Mouse (Mus musculus): ENCODE results near the gene Crxos. TPM values are rescaled to one million over a fixed set of nuclear protein-coding genes. Genes with fewer than 3 reads are reported as not detected.
"Not testable (repeated sequence)": the region's sequence is repeated elsewhere in the genome, so short reads cannot be mapped to it uniquely, and the experiment has no call there.

Gene Crxos
- total RNA-seq (2017) = not detected in 2 replicates

DNA sequence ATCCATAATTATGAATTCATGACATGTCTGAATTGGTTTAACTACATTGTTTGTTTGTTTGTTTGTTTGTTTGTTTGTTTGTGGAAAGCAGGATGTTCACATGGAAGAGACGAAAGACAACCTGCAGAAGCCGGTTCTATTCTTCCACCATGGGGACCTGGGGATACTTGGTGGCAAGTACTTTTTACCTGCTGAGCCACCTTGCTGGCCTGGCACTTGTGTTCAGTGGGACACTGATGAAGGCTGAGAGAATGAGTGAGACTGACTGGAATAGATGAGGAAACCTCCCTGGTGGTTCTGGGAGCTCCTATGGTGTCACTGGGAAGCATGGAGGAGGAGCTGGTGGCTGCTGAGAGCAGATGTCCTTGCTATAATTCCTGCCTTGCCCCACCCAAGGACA is at the start of gene Crxos:
Crxos (plus strand) TSS at position 301 of the 400 bp plus-strand sequence.
- ATAC-seq (ENCODE audit: extremely low read depth, insufficient number of reproducible peaks, low FRiP score, poor library complexity, severe bottlenecking) = no peak

DNA sequence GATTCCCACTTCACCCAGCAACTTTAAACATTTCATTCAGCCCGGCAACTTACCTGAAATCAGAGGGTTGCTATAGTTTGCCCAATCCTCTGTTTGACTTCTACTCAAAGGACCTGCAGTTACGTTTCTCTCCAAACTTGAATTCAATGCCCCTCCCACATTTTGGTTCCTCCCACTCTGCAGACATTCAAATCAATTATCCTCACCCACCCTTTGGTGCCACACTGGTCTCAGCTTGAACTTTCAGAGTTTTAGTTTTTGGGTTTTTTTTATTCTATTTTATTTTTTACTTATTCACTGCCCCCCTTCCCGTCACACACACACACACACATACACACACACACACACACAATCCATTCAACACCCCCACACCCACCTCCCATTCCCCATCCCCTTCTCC is 42.8 kb upstream of the Crxos start, which contains the start of gene Obox6:
Obox6 (minus strand) TSS at position 101 of the 400 bp plus-strand sequence.
- ATAC-seq (ENCODE audit: extremely low read depth, insufficient number of reproducible peaks, low FRiP score, poor library complexity, severe bottlenecking) = no peak

DNA sequence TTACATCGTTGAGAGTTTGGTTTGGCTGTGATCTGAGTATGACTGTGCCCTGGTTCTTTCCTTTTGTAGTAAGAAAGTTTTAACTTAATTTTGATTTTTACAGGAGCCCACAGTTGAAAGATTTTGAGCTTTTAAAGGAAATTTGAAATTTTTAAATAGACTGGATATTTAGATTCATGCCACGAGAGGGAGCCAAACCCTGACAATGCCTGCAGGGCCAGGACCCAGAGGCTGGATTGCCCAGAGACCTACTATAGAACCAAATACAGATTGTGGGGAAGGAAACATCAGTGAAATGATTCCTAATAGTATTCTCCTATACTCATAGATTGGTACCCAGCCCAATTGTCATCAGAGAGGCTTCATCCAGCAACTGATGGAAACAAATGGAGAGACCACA is 22.8 kb upstream of the Crxos start:
- ATAC-seq (ENCODE audit: extremely low read depth, insufficient number of reproducible peaks, low FRiP score, poor library complexity, severe bottlenecking) = no peak

DNA sequence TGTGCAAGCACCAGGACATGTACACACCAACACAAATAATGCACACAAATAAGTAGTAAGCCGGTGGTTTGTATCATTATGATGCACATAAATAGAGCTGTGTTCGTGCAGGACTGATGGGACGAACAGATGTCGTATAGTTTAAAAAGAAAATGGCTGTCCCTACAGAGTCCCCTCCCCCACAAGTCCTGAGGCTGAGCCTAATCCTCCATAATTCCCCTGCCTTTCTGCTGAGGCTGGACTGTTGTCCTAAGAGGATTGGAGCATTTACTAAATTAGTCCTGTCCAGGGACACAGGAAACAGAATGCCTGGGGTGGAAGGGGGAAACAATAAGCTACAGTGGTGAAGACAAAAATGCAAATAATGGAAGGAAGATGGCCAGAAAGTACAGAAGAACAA is 18.3 kb upstream of the Crxos start:
- ATAC-seq (ENCODE audit: extremely low read depth, insufficient number of reproducible peaks, low FRiP score, poor library complexity, severe bottlenecking) = no peak

DNA sequence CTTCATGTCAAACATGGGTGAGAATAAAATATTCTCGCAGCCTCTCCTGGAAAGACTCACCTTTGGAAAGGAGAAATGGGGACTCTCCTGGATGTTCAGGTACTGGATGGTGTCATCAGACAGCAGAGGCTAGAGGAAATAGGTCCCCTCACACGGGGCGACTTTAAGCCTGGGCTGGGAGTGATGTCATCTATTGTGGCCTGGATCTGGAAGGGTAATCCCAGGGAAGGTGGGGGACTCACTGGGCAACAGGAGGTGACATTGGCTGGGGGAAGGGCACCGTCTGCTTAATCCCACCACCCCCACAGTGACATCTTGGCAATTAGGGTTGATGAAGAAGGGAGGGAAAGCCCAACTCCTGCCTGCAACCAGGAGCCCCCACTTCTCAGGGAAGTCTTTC is 2.7 kb upstream of the Crxos start, which contains the start of gene Crx:
Crx (minus strand) TSS at position 213 of the 400 bp plus-strand sequence.
- ATAC-seq (ENCODE audit: extremely low read depth, insufficient number of reproducible peaks, low FRiP score, poor library complexity, severe bottlenecking) = no peak

DNA sequence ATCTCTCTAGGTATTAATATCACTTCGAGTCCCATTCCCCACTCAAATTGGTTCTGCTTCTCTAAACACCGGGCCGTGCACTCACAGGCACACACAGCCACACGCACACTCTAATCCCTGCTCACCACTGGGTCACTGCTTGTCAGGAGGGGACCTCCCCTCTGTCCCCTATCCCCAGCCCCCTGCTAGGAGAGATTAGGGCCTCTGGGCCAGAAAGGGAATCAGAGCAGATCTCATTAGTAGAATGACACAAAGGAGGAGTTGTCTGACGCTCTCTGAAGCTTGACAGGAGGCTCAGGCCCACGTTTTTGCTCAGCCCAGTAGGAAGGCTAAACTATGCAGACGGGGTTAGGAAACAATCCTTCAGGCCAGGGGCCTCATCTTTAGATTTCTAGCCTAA is 1.0 kb upstream of the Crxos start:
- ATAC-seq (ENCODE audit: extremely low read depth, insufficient number of reproducible peaks, low FRiP score, poor library complexity, severe bottlenecking) = no peak

GRCm38 (mm10) chr7:15881831-15882230 is 586 bp upstream of the Crxos start:
- no peak for ATAC-seq (ENCODE audit: extremely low read depth, insufficient number of reproducible peaks, low FRiP score, poor library complexity, severe bottlenecking)

DNA sequence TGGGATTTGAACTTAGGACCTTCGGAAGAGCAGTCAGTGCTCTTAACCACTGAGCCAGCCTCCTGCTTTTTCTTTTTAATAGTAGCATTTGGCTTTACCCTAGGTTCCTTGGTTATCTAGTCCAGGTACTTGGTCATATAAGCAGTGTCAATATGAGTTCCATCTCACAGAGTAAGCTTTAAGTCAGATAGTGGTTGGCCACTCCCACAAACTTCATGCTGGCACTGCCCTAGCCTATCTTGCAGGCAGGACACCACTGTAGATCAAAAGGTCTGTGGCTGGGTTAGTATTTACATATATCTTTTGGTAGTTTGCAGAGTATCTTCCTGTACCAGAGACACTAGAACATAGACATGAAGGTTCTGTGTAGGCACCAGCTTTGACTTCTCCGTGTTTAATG is 1.7 kb downstream of the Crxos start:
- ATAC-seq (ENCODE audit: extremely low read depth, insufficient number of reproducible peaks, low FRiP score, poor library complexity, severe bottlenecking) = no peak

GRCm38 (mm10) chr7:15894251-15894650 is 11.8 kb downstream of the Crxos start:
- ATAC-seq (ENCODE audit: extremely low read depth, insufficient number of reproducible peaks, low FRiP score, poor library complexity, severe bottlenecking) = no peak

DNA sequence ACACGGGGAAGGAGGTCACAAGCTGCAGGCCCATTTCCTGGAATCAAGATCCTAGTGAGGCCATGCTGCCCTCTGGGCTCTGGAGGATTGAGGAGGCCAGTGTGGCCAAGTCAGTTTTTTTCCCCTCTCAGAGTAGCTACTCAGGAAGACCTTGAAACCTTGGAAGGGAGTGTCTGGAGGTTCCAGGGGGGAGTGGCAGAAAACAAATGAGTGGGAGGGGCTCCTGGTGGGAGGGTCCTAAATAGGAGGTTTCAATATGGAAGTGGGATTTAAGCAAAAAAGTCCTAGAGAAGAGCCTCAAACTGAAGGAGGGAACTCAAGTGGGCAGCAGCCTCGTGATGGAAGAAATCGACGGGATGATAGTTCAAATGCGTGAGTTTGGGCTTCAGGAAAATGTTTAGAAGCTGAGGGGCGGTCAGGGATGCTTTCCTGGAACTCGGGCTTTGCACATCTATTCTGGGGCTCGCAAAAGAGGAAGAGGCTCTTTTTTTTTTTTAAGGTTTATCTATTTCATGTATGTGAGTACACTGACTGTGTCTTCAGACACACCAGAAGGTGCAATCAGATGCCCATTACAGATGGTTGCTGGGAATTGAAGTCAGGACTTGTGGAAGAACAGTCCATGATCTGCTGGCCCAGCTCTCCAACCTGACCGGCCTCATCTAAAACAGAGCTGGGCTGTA is 19.1 kb downstream of the Crxos start:
- no peak for ATAC-seq (ENCODE audit: extremely low read depth, insufficient number of reproducible peaks, low FRiP score, poor library complexity, severe bottlenecking)

DNA sequence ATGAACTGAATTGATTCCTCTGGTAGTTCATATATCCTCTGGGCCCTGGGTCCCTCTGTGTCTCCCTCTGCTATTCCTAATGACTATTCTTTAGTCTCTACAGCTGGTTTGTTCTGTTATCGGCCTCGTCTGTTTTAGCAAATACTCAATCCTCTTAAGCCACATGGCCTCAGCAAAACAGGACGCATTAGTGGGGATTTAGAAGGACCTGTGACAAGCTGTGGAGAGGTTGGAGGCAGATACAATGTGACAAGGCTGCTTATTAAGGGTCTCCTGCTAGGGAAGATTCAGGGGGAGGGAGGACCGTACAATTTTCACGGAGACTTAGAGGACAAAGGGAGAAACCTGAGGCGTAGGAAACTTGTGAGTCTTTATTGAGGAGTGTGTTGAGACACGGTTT is 23.4 kb downstream of the Crxos start:
- ATAC-seq (ENCODE audit: extremely low read depth, insufficient number of reproducible peaks, low FRiP score, poor library complexity, severe bottlenecking) = no peak

- no peak for ATAC-seq (ENCODE audit: extremely low read depth, insufficient number of reproducible peaks, low FRiP score, poor library complexity, severe bottlenecking)
Observed at GRCm38 (mm10) chr7:15906602-15907001, 24.2 kb downstream of the Crxos start.

GRCm38 (mm10) chr7:15907971-15908590 is 25.7 kb downstream of the Crxos start:
- no peak for ATAC-seq (ENCODE audit: extremely low read depth, insufficient number of reproducible peaks, low FRiP score, poor library complexity, severe bottlenecking)

GRCm38 (mm10) chr7:15910521-15910920 is 28.1 kb downstream of the Crxos start:
- no peak for ATAC-seq (ENCODE audit: extremely low read depth, insufficient number of reproducible peaks, low FRiP score, poor library complexity, severe bottlenecking)

GRCm38 (mm10) chr7:15912183-15912582 is 29.8 kb downstream of the Crxos start:
- peak; percentile 66 for ATAC-seq (ENCODE audit: extremely low read depth, insufficient number of reproducible peaks, low FRiP score, poor library complexity, severe bottlenecking)

- ATAC-seq (ENCODE audit: extremely low read depth, insufficient number of reproducible peaks, low FRiP score, poor library complexity, severe bottlenecking) = peak; percentile 62; the same call in 1 of the 2 replicates
Observed at GRCm38 (mm10) chr7:15914252-15914651, 31.8 kb downstream of the Crxos start.

DNA sequence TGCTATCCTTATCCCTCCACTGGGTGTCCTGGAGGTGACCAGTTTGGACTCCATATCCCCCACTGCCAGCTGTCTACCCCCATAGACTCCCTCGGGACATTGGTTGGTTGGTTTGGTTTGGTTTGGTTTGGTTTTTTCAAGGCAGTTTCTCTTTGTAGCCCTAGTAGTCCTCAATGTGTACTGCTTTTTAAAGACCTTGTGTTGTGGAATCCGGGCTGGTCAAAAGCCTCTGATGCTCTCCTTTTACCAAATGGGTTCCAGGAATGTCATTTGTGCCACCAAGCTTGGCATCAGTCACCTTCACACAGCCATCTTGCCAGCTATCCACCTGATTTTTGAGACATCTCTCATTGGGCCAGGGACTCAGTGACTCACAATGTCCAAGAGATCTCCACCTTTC is 32.3 kb downstream of the Crxos start:
- no peak for ATAC-seq (ENCODE audit: extremely low read depth, insufficient number of reproducible peaks, low FRiP score, poor library complexity, severe bottlenecking)

GRCm38 (mm10) chr7:15915695-15916094 is 33.3 kb downstream of the Crxos start:
- ATAC-seq (ENCODE audit: extremely low read depth, insufficient number of reproducible peaks, low FRiP score, poor library complexity, severe bottlenecking) = not testable (repeated sequence)

DNA sequence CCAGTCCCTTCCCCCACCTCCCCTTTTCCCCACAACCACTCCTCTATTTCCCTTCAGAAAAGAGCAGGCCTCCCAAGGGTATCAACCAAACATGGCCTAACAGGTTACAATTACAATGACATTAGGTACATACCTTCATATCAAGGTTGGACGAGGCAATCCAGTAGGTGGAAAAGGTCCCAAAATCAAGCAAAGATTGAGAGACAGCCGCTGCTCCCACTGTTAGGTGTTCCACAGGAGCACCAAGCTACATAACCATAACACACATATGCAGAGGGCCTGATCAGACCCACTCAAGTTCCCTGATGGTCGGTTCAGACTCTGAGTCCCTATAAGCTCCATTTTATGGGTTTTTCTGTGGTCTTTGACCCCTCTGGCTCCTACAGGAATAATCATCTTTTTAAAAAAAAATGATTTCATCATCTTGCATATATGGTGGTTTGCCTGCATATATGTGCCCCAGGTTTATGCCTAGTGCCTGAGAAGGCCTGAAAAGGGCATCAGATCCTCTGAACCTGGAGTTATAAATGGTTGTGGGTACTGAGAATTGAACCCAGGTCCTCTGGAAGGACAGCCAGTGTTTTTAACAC is 33.8 kb downstream of the Crxos start:
- ATAC-seq (ENCODE audit: extremely low read depth, insufficient number of reproducible peaks, low FRiP score, poor library complexity, severe bottlenecking) = no peak

- ATAC-seq (ENCODE audit: extremely low read depth, insufficient number of reproducible peaks, low FRiP score, poor library complexity, severe bottlenecking) = no peak
Observed at GRCm38 (mm10) chr7:15916996-15917395, 34.6 kb downstream of the Crxos start.

Measured in neutrophil, adult 5-6 weeks (primary cell).